Mouse (Mus musculus) forebrain, embryonic 11.5 days (tissue): ENCODE measurements around the gene Setd3. TPM values are rescaled to one million over a fixed set of nuclear protein-coding genes. Genes with fewer than 3 reads are reported as not detected.

Experiments
- ATAC-seq: fragments of 200-750 bp; cut with Nextera tagmentation; replicated peaks from 2 replicates; pipeline ENCODE4 v1.8.0; 2017; ENCODE audit warnings: moderate TSS enrichment; ENCODE audit not compliant: low FRiP score
- DNase-seq: peaks from one replicate; pipeline ENCODE4 v3.0.0-alpha.2; 2017; ENCODE audit warnings: low spot score
- H3K27ac ChIP-seq: fragments of 300-500 bp; sonication (generic); 2 replicates; pipeline ENCODE4 v1.5.1; 2014; ENCODE audit warnings: low read depth, low read length
- H3K27me3 ChIP-seq: fragments of 300-500 bp; sonication (generic); 2 replicates; pipeline ENCODE4 v1.6.1; 2014; ENCODE audit warnings: mild to moderate bottlenecking, low read length, mixed read lengths; ENCODE audit not compliant: control insufficient read depth, insufficient read depth
- H3K36me3 ChIP-seq: fragments of 300-500 bp; sonication (generic); 2 replicates; pipeline ENCODE4 v1.6.1; 2014; ENCODE audit warnings: mild to moderate bottlenecking, low read length, moderate library complexity, mixed read lengths; ENCODE audit not compliant: control insufficient read depth, insufficient read depth
- H3K4me1 ChIP-seq: fragments of 300-500 bp; sonication (generic); replicated peaks from 2 replicates; pipeline ENCODE4 v1.6.1; 2014; ENCODE audit warnings: low read length, mixed read lengths; ENCODE audit not compliant: control insufficient read depth, insufficient read depth
- H3K4me2 ChIP-seq: fragments of 300-500 bp; sonication (generic); 2 replicates; pipeline ENCODE4 v1.6.1; 2014; ENCODE audit warnings: low read depth, mild to moderate bottlenecking, low read length, moderate library complexity, mixed read lengths; ENCODE audit not compliant: severe bottlenecking
- H3K4me3 ChIP-seq: fragments of 300-500 bp; sonication (generic); 2 replicates; pipeline ENCODE4 v1.5.1; 2014; ENCODE audit warnings: low read depth, low read length
- H3K9ac ChIP-seq: fragments of 300-500 bp; sonication (generic); 2 replicates; pipeline ENCODE4 v1.6.1; 2014; ENCODE audit warnings: low read length
- H3K9me3 ChIP-seq: fragments of 300-500 bp; sonication (generic); 2 replicates; pipeline ENCODE4 v1.6.1; 2016; ENCODE audit warnings: low read length, mixed read lengths; ENCODE audit not compliant: control insufficient read depth
- WGBS: fragments of 180-500 bp; shearing (Covaris S2); extraction: QIAGEN DNeasy Blood & Tissue Kit; methylation state at CpG from one replicate; pipeline ENCODE4 v1.1.7; 2014; 5-methylcytosine and 5-hydroxymethylcytosine counted together
- polyA plus RNA-seq: library from polyadenylated mRNA; unstranded; fragments of >200 nt; fragmentation: Nextera tagmentation; extraction: Ambion mirVana; gene quantifications from 2 replicates; pipeline ENCODE4 v1.2.1, GENCODE M21; 2014

The Setd3 gene
- polyA plus RNA-seq, 1 experiment from 2014 or later = 85.9 TPM

DNA sequence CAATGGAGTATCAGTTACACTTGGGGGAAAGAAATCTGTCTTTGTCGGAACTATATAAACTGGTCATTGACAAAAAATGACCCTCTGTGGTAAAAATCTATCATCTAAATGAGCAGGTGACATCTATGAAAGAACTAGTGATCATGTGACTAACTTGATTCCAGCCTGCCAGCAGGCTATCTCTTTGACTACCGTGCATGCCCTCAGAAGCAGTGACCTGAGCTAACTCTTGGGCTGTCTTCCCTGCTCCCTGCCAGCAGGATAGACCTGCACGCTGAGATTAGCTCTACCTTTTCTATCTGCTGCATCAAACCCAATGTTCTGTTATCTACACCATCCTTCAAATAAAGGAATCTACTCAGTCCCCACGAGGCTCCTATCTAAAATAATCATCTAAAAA is 6.5 kb downstream of the Setd3 start:
- Histone ChIP-seq H3K4me1 (peaks cover 2% of the 10 kb centered on the region; the same call in 1 of the 2 replicates), H3K4me3 (no peak overlapping the region), H3K27ac (no peak overlapping the region), H3K36me3 (no peaks in the 10 kb centered on the region), H3K9me3 (no peaks in the 10 kb centered on the region), H3K4me2 (no peak overlapping the region), H3K9ac (no peak overlapping the region), H3K27me3 (no peaks in the 10 kb centered on the region)
- no peak for ATAC-seq
- DNase-seq = no peak
- WGBS = 72% methylated on average over 4 of the region's 4 CpGs

DNA sequence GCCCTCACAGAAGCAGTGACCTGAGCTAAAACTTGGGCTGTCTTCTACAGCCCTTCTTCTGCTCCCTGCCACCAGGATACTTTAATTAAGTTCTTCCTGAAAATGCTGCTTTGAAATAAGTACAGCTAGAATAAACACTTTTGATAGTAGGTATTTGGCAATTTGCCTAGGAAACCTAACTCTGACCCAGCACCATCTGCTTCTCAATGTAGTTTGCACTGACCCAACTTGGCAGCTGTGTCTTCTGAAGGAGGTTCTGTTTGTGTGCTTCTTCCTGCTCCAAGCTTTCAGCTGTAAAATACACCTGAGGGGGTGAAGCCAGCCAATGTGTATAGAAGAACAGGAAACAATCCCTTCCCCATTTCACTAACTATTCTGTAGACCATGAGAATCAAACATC is 7.8 kb downstream of the Setd3 start:
- Histone ChIP-seq H3K27me3 (no peaks in the 10 kb centered on the region), H3K9me3 (no peaks in the 10 kb centered on the region), H3K4me2 (no peak overlapping the region), H3K4me3 (no peak overlapping the region), H3K4me1 (no peaks in the 10 kb centered on the region), H3K36me3 (no peaks in the 10 kb centered on the region), H3K27ac (no peak overlapping the region), H3K9ac (no peak overlapping the region)
- ATAC-seq = no peak
- DNase-seq = no peak

DNA sequence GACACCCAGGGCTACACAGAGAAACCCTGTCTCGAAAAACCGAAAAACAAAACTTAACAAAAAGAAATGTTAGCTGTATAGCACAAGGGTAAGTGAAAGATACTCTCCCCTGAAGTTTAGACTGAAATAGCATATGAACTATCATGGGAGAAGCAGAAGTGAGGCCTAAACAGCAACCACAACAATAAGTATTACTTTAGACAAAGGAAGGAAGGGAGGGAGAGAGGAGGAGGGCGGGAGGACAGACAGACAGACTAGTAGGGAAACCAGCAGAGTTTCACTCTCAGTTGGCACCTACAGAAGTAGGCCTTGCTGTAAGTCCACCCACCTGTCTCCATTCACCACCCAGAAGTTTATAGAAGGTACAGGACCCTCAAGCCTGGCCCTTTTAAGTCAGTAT is 8.6 kb downstream of the Setd3 start:
- no peaks in the 10 kb centered on the region for H3K36me3 ChIP-seq
- DNase-seq (no peak), ATAC-seq (no peak)
- H3K4me1 ChIP-seq = no peaks in the 10 kb centered on the region
- no peak overlapping the region for H3K4me2 ChIP-seq
- no peak overlapping the region for H3K9ac ChIP-seq
- WGBS = 88% methylated on average over 3 of the region's 3 CpGs
- H3K27ac ChIP-seq = no peak overlapping the region
- no peaks in the 10 kb centered on the region for H3K27me3 ChIP-seq
- no peaks in the 10 kb centered on the region for H3K9me3 ChIP-seq
- H3K4me3 ChIP-seq = no peak overlapping the region

DNA sequence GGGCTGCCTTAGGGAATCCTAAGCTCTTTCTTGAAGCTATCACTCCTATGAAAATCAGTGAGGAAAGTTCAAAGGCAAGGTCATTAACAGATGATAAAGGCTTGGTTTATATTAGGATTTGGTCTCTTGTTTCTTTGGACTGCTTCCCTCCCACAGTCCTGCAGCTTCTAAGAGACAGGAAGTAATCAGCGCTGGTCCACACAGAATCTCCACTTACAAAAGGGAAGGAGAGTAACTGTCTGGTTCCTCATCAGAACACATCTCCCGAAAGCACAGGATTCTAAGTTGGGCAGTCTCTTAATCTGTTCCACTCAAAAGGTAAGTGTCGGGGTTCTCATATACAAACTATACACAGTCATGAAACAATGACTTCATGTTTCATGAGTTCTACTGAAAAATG is 10.2 kb downstream of the Setd3 start:
- H3K9me3 ChIP-seq = no peaks in the 10 kb centered on the region
- no peaks in the 10 kb centered on the region for H3K27me3 ChIP-seq
- WGBS = 82% methylated on average over 3 of the region's 3 CpGs
- ATAC-seq = no peak
- H3K4me3 ChIP-seq = no peak overlapping the region
- no peak for DNase-seq
- no peak overlapping the region for H3K9ac ChIP-seq
- H3K36me3 ChIP-seq = no peaks in the 10 kb centered on the region; the same call in 1 of the 2 replicates
- H3K4me2 ChIP-seq = no peak overlapping the region
- no peak overlapping the region for H3K27ac ChIP-seq
- H3K4me1 ChIP-seq = no peaks in the 10 kb centered on the region

DNA sequence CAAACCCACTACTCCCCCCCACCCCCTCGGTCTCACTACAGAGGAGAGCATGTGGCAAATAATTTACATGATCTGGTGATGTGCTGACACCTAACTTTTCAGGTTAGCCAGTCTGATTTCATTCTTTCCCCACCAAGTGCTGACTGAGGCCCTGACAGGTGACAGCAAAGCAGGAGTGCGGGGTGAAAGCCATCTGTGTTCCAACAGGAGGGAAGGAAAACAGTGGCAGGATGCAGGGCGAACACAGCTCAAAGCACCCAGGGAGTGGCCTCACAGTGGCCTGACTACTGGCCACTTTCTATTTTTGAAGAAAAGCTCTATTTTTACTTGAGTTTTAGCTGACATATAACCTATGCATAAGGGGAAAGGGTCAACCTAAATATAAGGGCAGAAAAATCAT is 15.4 kb downstream of the Setd3 start:
- Histone ChIP-seq H3K4me1 (no peaks in the 10 kb centered on the region), H3K27ac (no peak overlapping the region), H3K4me3 (no peak overlapping the region), H3K36me3 (no peaks in the 10 kb centered on the region; the same call in 1 of the 2 replicates), H3K9me3 (no peaks in the 10 kb centered on the region), H3K9ac (no peak overlapping the region), H3K4me2 (no peak overlapping the region), H3K27me3 (no peaks in the 10 kb centered on the region)
- 85% methylated on average over 3 of the region's 3 CpGs for WGBS
- ATAC-seq = no peak
- no peak for DNase-seq

DNA sequence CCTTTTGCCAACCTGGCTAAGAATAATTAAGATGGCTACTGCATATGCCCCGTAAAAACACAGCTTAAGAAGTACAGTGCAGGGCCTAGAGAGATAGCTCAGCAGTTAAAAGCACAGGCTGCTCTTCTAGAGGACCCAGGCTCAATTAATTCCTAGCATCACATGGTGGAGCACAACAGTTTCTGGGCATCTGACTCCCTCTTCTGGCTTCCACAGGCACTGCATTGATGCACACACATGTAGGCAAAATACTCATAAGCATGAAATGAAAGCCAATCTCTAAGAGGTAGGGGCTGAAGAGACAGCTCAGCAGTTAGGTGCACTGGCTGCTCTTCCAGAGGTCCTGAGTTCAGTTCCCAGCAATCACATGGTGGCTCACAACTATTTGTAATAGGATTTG is 17.1 kb downstream of the Setd3 start:
- Histone ChIP-seq H3K27ac (no peak overlapping the region), H3K9ac (no peak overlapping the region), H3K36me3 (no peaks in the 10 kb centered on the region; the same call in 1 of the 2 replicates), H3K4me2 (no peak overlapping the region), H3K4me1 (no peaks in the 10 kb centered on the region), H3K9me3 (no peaks in the 10 kb centered on the region), H3K4me3 (no peak overlapping the region), H3K27me3 (no peaks in the 10 kb centered on the region)
- ATAC-seq = no peak
- no peak for DNase-seq
- 90% methylated on average over 1 of the region's 1 CpGs for WGBS

DNA sequence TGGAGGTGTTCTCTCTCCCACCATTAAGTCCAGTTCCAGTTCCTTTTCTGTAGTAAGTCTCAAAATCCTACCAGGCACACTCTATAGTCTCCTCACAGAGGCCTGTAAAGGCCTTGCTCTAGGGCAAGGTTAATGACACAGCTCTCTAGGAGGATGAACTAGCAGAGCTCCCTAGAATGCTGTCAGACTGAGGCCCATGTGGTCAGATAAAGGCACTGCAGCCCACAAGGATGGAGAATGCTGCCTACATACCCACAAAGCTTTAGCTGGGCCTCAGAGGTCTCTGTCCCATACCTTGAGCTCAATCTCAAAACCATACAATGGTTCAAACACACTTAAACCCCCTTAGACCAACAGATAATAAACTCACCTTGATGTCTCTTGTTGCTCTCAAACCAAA is 19.3 kb downstream of the Setd3 start:
- Histone ChIP-seq H3K4me2 (no peak overlapping the region), H3K27ac (no peak overlapping the region), H3K9ac (no peak overlapping the region), H3K4me1 (no peaks in the 10 kb centered on the region), H3K27me3 (no peaks in the 10 kb centered on the region), H3K4me3 (no peak overlapping the region), H3K9me3 (no peaks in the 10 kb centered on the region), H3K36me3 (no peaks in the 10 kb centered on the region; the same call in 1 of the 2 replicates)
- DNase-seq = no peak
- ATAC-seq = no peak

DNA sequence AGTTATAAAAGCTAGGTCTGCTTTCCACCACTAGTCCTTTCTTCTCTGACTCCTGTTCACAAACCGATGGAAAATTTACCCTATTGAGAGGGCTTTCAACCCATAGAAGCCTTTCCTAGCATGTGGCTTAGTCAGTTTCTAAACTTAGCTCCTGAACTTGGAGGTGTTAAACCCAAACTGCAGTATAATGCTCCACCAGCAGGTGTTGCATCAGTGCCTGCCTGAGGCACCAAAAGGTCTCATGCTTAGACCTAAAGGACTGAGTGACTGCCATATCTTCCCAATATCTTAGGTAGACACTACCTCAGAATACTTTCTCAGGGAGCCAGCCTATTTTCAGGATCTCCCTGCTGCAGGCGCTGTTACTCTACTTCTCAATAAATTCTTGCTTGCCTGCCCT is 26.4 kb downstream of the Setd3 start:
- no peaks in the 10 kb centered on the region for H3K9me3 ChIP-seq
- no peak overlapping the region for H3K27ac ChIP-seq
- H3K4me2 ChIP-seq = no peak overlapping the region
- H3K27me3 ChIP-seq = no peaks in the 10 kb centered on the region
- H3K36me3 ChIP-seq = no peaks in the 10 kb centered on the region; the same call in 1 of the 2 replicates
- DNase-seq (no peak), ATAC-seq (no peak)
- H3K4me3 ChIP-seq = no peak overlapping the region
- 97% methylated on average over 2 of the region's 2 CpGs for WGBS
- no peaks in the 10 kb centered on the region for H3K4me1 ChIP-seq
- H3K9ac ChIP-seq = no peak overlapping the region

DNA sequence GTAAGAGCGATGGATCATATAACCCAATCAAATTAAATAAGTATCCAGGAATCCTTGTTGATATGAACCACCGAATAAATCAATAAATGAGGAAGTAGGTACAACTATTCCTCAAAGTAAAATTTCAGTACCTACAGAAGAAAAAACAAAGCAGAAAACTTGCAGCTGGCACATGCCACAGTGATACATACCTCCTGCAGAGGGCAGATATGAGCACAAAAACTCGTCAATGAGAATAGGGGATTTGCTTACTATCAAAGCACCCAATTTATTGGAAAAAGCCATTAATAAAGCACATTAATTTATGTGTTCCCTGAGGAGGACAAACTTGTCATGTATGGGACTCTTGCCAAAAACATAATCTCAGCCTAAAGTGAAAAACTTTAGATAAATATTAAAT is 29.4 kb downstream of the Setd3 start:
- 83% methylated on average over 3 of the region's 3 CpGs for WGBS
- Histone ChIP-seq H3K4me3 (no peak overlapping the region), H3K36me3 (no peaks in the 10 kb centered on the region; the same call in 1 of the 2 replicates), H3K27ac (no peak overlapping the region), H3K4me2 (no peak overlapping the region), H3K4me1 (no peaks in the 10 kb centered on the region), H3K9ac (no peak overlapping the region), H3K27me3 (no peaks in the 10 kb centered on the region), H3K9me3 (no peaks in the 10 kb centered on the region)
- no peak for ATAC-seq
- no peak for DNase-seq
